Mouse (Mus musculus) MEL (cell line): ENCODE measurements around the gene Tcf12. TPM values are rescaled to one million over a fixed set of nuclear protein-coding genes. Genes with fewer than 3 reads are reported as not detected.

Source experiments
- DNase-seq: peaks from one replicate; pipeline ENCODE4 v3.0.0; 2011; ENCODE audit warnings: low read depth, low spot score
- H3K27ac ChIP-seq: 2 replicates; pipeline ENCODE4 v1.5.1; 2012; ENCODE audit warnings: low read depth, mild to moderate bottlenecking, control low read depth, low read length, moderate library complexity; ENCODE audit not compliant: control insufficient read depth
- H3K27me3 ChIP-seq, 2 experiments: fragments of 150-350 bp in 1 of 2; sonication (generic) in 1 of 2; 2 replicates each; pipeline ENCODE4 v1.6.1; 2012; ENCODE audit warnings: low read length in 2 of 2, mild to moderate bottlenecking in 2 of 2, improper control_type of control experiment in 1 of 2, moderate library complexity in 1 of 2; ENCODE audit not compliant: insufficient read depth in 2 of 2, control insufficient read depth in 1 of 2
- H3K36me3 ChIP-seq, 2 experiments: 2 replicates each; pipeline ENCODE4 v1.6.1; 2012 to 2014; ENCODE audit warnings: low read length in 2 of 2, improper control_type of control experiment in 1 of 2, inconsistent platforms in 1 of 2, mild to moderate bottlenecking in 1 of 2; ENCODE audit not compliant: insufficient read depth in 2 of 2, control insufficient read depth in 1 of 2
- H3K4me1 ChIP-seq, 2 experiments: fragments of 150-350 bp in 1 of 2; sonication (generic) in 1 of 2; 2 replicates each; pipeline ENCODE4 v1.6.1; 2012; ENCODE audit warnings: low read length in 2 of 2, improper control_type of control experiment in 1 of 2, mild to moderate bottlenecking in 1 of 2; ENCODE audit not compliant: insufficient read depth in 2 of 2, control insufficient read depth in 1 of 2
- H3K4me3 ChIP-seq, 2 experiments: fragments of 150-350 bp in 1 of 2; sonication (generic) in 1 of 2; 2 replicates each; pipeline ENCODE4 v1.5.1; 2012; ENCODE audit warnings: low read depth in 2 of 2, low read length in 2 of 2, mild to moderate bottlenecking in 2 of 2, moderate library complexity in 2 of 2, control low read depth in 1 of 2, improper control_type of control experiment in 1 of 2; ENCODE audit not compliant: control insufficient read depth in 1 of 2, insufficient read depth in 1 of 2
- H3K79me2 ChIP-seq: 2 replicates; pipeline ENCODE4 v1.6.1; 2012; ENCODE audit warnings: mild to moderate bottlenecking, low read length, moderate library complexity; ENCODE audit not compliant: control insufficient read depth, poor library complexity, insufficient read depth
- H3K9ac ChIP-seq: 2 replicates; pipeline ENCODE4 v1.6.1; 2012; ENCODE audit warnings: low read depth, mild to moderate bottlenecking, control low read depth, low read length, moderate library complexity; ENCODE audit not compliant: control insufficient read depth, poor library complexity, severe bottlenecking
- H3K9me3 ChIP-seq: fragments of 150-350 bp; sonication (generic); replicated peaks from 2 replicates; pipeline ENCODE4 v1.6.1; 2012; ENCODE audit warnings: mild to moderate bottlenecking, low read length, improper control_type of control experiment, moderate library complexity; ENCODE audit not compliant: insufficient read depth
- CTCF ChIP-seq, 3 experiments: IDR thresholded peaks in 2 of 3; conservative IDR thresholded peaks in 1 of 3; 2 replicates each; pipeline ENCODE4 v1.5.1; 2011 to 2012; ENCODE audit warnings: low read length in 3 of 3, low read depth in 2 of 3, mild to moderate bottlenecking in 2 of 3, improper control_type of control experiment in 1 of 3, inconsistent platforms in 1 of 3, mixed read lengths in 1 of 3, moderate library complexity in 1 of 3; ENCODE audit not compliant: control insufficient read depth in 1 of 3, insufficient read depth in 1 of 3, poor library complexity in 1 of 3, severe bottlenecking in 1 of 3
- EP300 ChIP-seq, 2 experiments: IDR thresholded peaks; 2 replicates each; pipeline ENCODE4 v1.6.1; 2011; ENCODE audit warnings: improper control_type of control experiment in 2 of 2, low read length in 2 of 2, low read depth in 1 of 2, mild to moderate bottlenecking in 1 of 2
- ETS1 ChIP-seq: IDR thresholded peaks from 2 replicates; pipeline ENCODE4 v1.6.1; 2012; ENCODE audit warnings: low read depth, mild to moderate bottlenecking, inconsistent platforms, low read length, improper control_type of control experiment, moderate library complexity
- GABPA ChIP-seq: IDR thresholded peaks from 2 replicates; pipeline ENCODE4 v1.6.1; 2012; ENCODE audit warnings: low read depth, mild to moderate bottlenecking, inconsistent platforms, low read length, improper control_type of control experiment, moderate library complexity
- GATA1 ChIP-seq: IDR thresholded peaks from 2 replicates; pipeline ENCODE4 v1.6.1; 2011; ENCODE audit warnings: low read depth, low read length, improper control_type of control experiment
- MAFK ChIP-seq: IDR thresholded peaks from 2 replicates; pipeline ENCODE4 v1.6.1; 2011; ENCODE audit warnings: low read depth, mild to moderate bottlenecking, low read length, improper control_type of control experiment, borderline replicate concordance
- MAZ ChIP-seq: IDR thresholded peaks from 2 replicates; pipeline ENCODE4 v1.6.1; 2012; ENCODE audit warnings: low read depth, mild to moderate bottlenecking, inconsistent platforms, low read length, improper control_type of control experiment
- MEF2A ChIP-seq: IDR thresholded peaks from 2 replicates; pipeline ENCODE4 v1.6.1; 2014; ENCODE audit warnings: low read depth, mild to moderate bottlenecking, inconsistent platforms, low read length, improper control_type of control experiment; ENCODE audit not compliant: poor library complexity, insufficient replicate concordance, severe bottlenecking; ENCODE audit errors: extremely low read depth
- MYC ChIP-seq: IDR thresholded peaks from 2 replicates; pipeline ENCODE4 v1.6.1; 2011; ENCODE audit warnings: low read depth, mild to moderate bottlenecking, low read length, improper control_type of control experiment, moderate library complexity
- NRF1 ChIP-seq: IDR thresholded peaks from 2 replicates; pipeline ENCODE4 v1.6.1; 2014; ENCODE audit warnings: low read depth, mild to moderate bottlenecking, inconsistent platforms, low read length, improper control_type of control experiment, moderate library complexity; ENCODE audit not compliant: poor library complexity, insufficient read depth, severe bottlenecking
- POLR2A ChIP-seq, 2 experiments: IDR thresholded peaks; 2 replicates each; pipeline ENCODE4 v1.6.1; 2011 to 2012; ENCODE audit warnings: low read length in 2 of 2, mild to moderate bottlenecking in 2 of 2, control low read depth in 1 of 2, improper control_type of control experiment in 1 of 2, low read depth in 1 of 2, moderate library complexity in 1 of 2; ENCODE audit not compliant: control insufficient read depth in 1 of 2, insufficient read depth in 1 of 2, poor library complexity in 1 of 2
- POLR2AphosphoS2 ChIP-seq: IDR thresholded peaks from 2 replicates; pipeline ENCODE4 v1.6.1; 2011; ENCODE audit warnings: low read length, improper control_type of control experiment
- SMC3 ChIP-seq: IDR thresholded peaks from 2 replicates; pipeline ENCODE4 v1.6.1; 2011; ENCODE audit warnings: low read depth, low read length, improper control_type of control experiment
- TAL1 ChIP-seq: IDR thresholded peaks from 2 replicates; pipeline ENCODE4 v1.6.1; 2012; ENCODE audit warnings: mild to moderate bottlenecking, inconsistent platforms, low read length, moderate library complexity, mixed read lengths
- TBP ChIP-seq: IDR thresholded peaks from 2 replicates; pipeline ENCODE4 v1.8.0; 2011; ENCODE audit warnings: low read depth, low read length, improper control_type of control experiment
- TCF12 ChIP-seq: IDR thresholded peaks from 2 replicates; pipeline ENCODE4 v1.6.1; 2014; ENCODE audit warnings: low read depth, mild to moderate bottlenecking, inconsistent platforms, low read length, improper control_type of control experiment, moderate library complexity
- UBTF ChIP-seq: IDR thresholded peaks from 2 replicates; pipeline ENCODE4 v1.6.1; 2012; ENCODE audit warnings: low read depth, mild to moderate bottlenecking, inconsistent platforms, low read length, improper control_type of control experiment, moderate library complexity, borderline replicate concordance; ENCODE audit not compliant: insufficient read depth
- USF1 ChIP-seq: IDR thresholded peaks from 2 replicates; pipeline ENCODE4 v1.6.1; 2014; ENCODE audit warnings: low read depth, mild to moderate bottlenecking, inconsistent platforms, low read length, improper control_type of control experiment, moderate library complexity
- USF2 ChIP-seq, 2 experiments: IDR thresholded peaks; 2 replicates each; pipeline ENCODE4 v1.6.1; 2011 to 2012; ENCODE audit warnings: improper control_type of control experiment in 2 of 2, low read length in 2 of 2, borderline replicate concordance in 1 of 2, inconsistent platforms in 1 of 2, low read depth in 1 of 2, mild to moderate bottlenecking in 1 of 2; ENCODE audit not compliant: insufficient read depth in 1 of 2
- ZKSCAN1 ChIP-seq: IDR thresholded peaks from 2 replicates; pipeline ENCODE4 v1.6.1; 2012; ENCODE audit warnings: low read depth, mild to moderate bottlenecking, inconsistent platforms, low read length, improper control_type of control experiment, moderate library complexity
- ZNF384 ChIP-seq: IDR thresholded peaks from 2 replicates; pipeline ENCODE4 v1.6.1; 2012; ENCODE audit warnings: low read depth, mild to moderate bottlenecking, inconsistent platforms, low read length, improper control_type of control experiment
- polyA plus RNA-seq, 2 experiments: library from polyadenylated mRNA; stranded (reverse) in 1 of 2; unstranded in 1 of 2; fragments of >175 nt in 1 of 2; fragments of >200 nt in 1 of 2; gene quantifications; 2 replicates each; pipeline versions ENCODE4 v1.2.1 to v1.2.4; 2012; ENCODE audit warnings: low replicate concordance in 2 of 2, low read depth in 1 of 2; ENCODE audit not compliant: insufficient read length in 2 of 2, insufficient read depth in 1 of 2, missing spikeins in 1 of 2
- total RNA-seq: library from RNA; depleted of rRNA; stranded (reverse); fragments of 300-350 nt; gene quantifications from 2 replicates; pipeline ENCODE4 v1.2.3, GENCODE M21; 2012

Tcf12 gene
- total and polyA plus RNA-seq, 3 experiments, result 29.3 to 70.5 (median 39.6) TPM

GRCm38 (mm10) chr9:71952621-71953076 is 159.0 kb downstream of the Tcf12 start (continued):
- TF ChIP-seq GABPA (no peak), EP300 (IDR thresholded peaks at IDR 0.05; ENCODE audit: low read depth in 1 of 2, low read length in 2 of 2) (peak; percentile 62 to 65), GATA1 (peak; percentile 69), MAFK (no peak), TAL1 (peak; percentile 50), CTCF (IDR thresholded peaks at IDR 0.05 in 2 of 3, conservative IDR thresholded peaks at IDR 0.05 in 1 of 3; ENCODE audit: control insufficient read depth in 1 of 3, insufficient read depth in 1 of 3, low read depth in 2 of 3, low read length in 3 of 3, poor library complexity in 1 of 3, severe bottlenecking in 1 of 3) (no peak), MEF2A (no peak), ZNF384 (no peak), MYC (peak; percentile 26; the same call in 1 of the 2 replicates), UBTF (no peak), ETS1 (peak; percentile 80; the same call in 1 of the 2 replicates), MAZ (no peak), POLR2AphosphoS2 (no peak)

GRCm38 (mm10) chr9:71951926-71952325 is 159.7 kb downstream of the Tcf12 start:
- peaks cover 13 to 15% of the 10 kb centered on the region in 2 experiments for H3K4me1 ChIP-seq
- no peaks in the 10 kb centered on the region for H3K27me3 ChIP-seq
- no peaks in the 10 kb centered on the region; the same call in 1 of the 2 replicates for H3K79me2 ChIP-seq
- H3K27ac ChIP-seq, result peak overlapping the region; percentile 83
- H3K36me3 ChIP-seq, result peaks cover 0 to 35% of the 10 kb centered on the region in 2 experiments; a peak in 2 of 4 replicates
- TF ChIP-seq TCF12 (no peak), USF1 (no peak), SMC3 (no peak), ZKSCAN1 (no peak), POLR2A (IDR thresholded peaks at IDR 0.05; ENCODE audit: control insufficient read depth in 1 of 2, insufficient read depth in 1 of 2, low read depth in 1 of 2, low read length in 2 of 2, poor library complexity in 1 of 2) (no peak), TBP (no peak), USF2 (IDR thresholded peaks at IDR 0.05; ENCODE audit: borderline replicate concordance in 1 of 2, insufficient read depth in 1 of 2, low read depth in 1 of 2, low read length in 2 of 2) (no peak), NRF1 (no peak)
- peak; percentile 56 for DNase-seq
- peak overlapping the region; percentile 35 to 50; a peak in 3 of 4 replicates for H3K4me3 ChIP-seq
- H3K9me3 ChIP-seq, result no peaks in the 10 kb centered on the region
- H3K9ac ChIP-seq, result peak overlapping the region; percentile 55
